Mouse (Mus musculus) cerebellum, adult 18-20 months (tissue): ENCODE results near the gene Vmn1r61.

Source experiments
- DNase-seq, 2 experiments: peaks; one replicate each; pipeline ENCODE4 v3.0.0; 2021

The Vmn1r61 gene

DNA sequence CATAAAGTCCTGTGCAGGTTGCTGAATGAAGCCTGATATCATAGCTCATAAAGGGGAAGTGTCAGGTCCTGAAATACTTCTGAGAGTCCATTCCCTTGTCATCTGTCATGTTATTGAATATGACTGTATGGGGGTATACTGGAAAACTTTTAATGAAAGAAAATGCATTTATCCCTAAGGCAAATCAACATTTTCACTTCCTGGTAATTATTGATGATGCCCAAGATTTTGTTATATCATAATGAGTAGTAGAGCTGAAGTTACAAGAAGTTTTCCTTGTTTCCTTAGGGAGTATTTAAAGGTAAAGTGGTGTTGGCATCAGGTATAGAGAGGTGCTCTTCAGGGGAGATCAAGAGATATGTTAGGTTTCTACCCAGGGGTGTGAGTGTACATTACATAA lies at the start of gene Vmn1r61:
Gene Vmn1r61 (minus strand): TSS at position 101 of the 400 bp plus-strand sequence.
- no peak for DNase-seq
